Mouse (Mus musculus): Measurements from ENCODE around the gene Sp7. TPM values are rescaled to one million over a fixed set of nuclear protein-coding genes. Genes with fewer than 3 reads are reported as not detected.

The Sp7 gene
- 35.4 and 35.8 TPM in 2 replicates for polyA plus RNA-seq (2015; fragmentation: Nextera tagmentation; extraction: Ambion mirVana)

DNA sequence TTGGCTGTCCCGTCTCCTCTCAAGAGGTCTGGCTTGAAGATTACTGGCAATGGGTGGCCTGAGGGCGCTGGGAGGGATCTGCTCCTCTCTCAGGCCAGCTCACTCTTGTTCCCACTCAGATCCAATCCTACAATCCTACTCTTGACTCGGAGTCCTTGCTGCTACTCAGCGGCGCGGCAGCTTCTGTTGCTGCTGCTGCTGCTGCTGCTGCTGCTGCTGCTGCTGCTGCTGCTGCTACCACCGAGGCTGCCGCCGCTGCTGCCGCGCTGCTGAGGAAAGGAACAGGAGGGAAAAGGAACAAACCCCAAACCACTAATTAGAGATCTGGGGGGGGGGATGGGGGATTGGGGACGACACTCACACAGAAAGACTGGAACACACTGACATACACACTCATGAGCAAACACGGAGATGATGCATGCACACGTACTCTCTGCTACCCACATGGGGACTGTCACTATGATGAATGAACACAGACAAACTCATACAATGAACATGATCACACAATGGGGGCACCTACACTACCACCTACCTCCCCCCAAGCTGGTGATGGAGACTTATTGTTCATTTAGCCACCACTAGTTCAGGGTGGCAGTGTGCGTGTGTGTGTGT is at the start of gene Sp7:
Gene Sp7, minus strand, starts transcription at position 450 of the 612 bp plus-strand sequence.
- peak within 1 kb of the TSS; percentile 49 for H3K4me2 ChIP-seq (replicated peaks)
- 5% methylated on average over 13 of the region's 15 CpGs for WGBS
- no peaks in the 10 kb centered on the region for H3K36me3 ChIP-seq
- peak within 1 kb of the TSS; percentile 46 for H3K9ac ChIP-seq
- peak within 1 kb of the TSS; percentile 66 for H3K27ac ChIP-seq (replicated peaks)
- 0 out of 2 replicates have a peak, but pooled peaks cover 11% of the 10 kb centered on the region for H3K27me3 ChIP-seq
- no peak for ATAC-seq (ENCODE audit: insufficient number of reproducible peaks, low FRiP score, low TSS enrichment, low read depth)
- H3K4me1 ChIP-seq, result peaks cover 38% of the 10 kb centered on the region
- peak within 1 kb of the TSS; percentile 40 for H3K4me3 ChIP-seq (replicated peaks)
- no peaks in the 10 kb centered on the region for H3K9me3 ChIP-seq (replicated peaks)

GRCm38 (mm10) chr15:102413687-102414086 is 46.7 kb upstream of the Sp7 start:
- Histone ChIP-seq H3K4me3 (replicated peaks) (no peak overlapping the region), H3K36me3 (peaks cover 47% of the 10 kb centered on the region), H3K4me2 (replicated peaks) (no peak overlapping the region), H3K4me1 (peaks cover 29% of the 10 kb centered on the region), H3K27ac (replicated peaks) (no peak overlapping the region), H3K9me3 (replicated peaks) (no peaks in the 10 kb centered on the region), H3K27me3 (no peaks in the 10 kb centered on the region), H3K9ac (no peak overlapping the region)
- ATAC-seq (ENCODE audit: insufficient number of reproducible peaks, low FRiP score, low TSS enrichment, low read depth), result no peak

- Histone ChIP-seq H3K9ac (no peak overlapping the region), H3K9me3 (replicated peaks) (no peaks in the 10 kb centered on the region), H3K4me1 (peaks cover 47% of the 10 kb centered on the region), H3K36me3 (peaks cover 57% of the 10 kb centered on the region), H3K4me3 (replicated peaks) (no peak overlapping the region), H3K27ac (replicated peaks) (no peak overlapping the region), H3K4me2 (replicated peaks) (no peak overlapping the region; the same call in 1 of the 2 replicates), H3K27me3 (no peaks in the 10 kb centered on the region)
- 95% methylated on average over 1 of the region's 1 CpGs for WGBS
- ATAC-seq (ENCODE audit: insufficient number of reproducible peaks, low FRiP score, low TSS enrichment, low read depth), result no peak
These were observed 44.1 kb upstream of the Sp7 start for GRCm38 (mm10) chr15:102411077-102411476.

DNA sequence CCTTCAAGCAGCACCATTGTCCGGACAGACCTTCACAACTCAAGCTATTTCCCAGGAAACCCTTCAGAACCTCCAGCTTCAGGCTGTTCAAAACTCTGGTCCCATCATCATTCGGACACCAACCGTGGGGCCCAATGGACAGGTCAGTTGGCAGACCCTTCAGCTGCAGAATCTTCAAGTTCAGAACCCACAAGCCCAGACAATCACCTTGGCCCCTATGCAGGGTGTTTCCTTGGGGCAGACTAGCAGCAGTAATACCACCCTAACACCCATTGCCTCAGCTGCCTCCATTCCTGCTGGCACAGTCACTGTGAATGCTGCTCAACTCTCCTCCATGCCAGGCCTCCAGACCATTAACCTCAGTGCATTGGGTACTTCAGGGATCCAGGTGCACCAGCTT is 42.3 kb upstream of the Sp7 start:
- Histone ChIP-seq H3K9me3 (replicated peaks) (no peaks in the 10 kb centered on the region), H3K27ac (replicated peaks) (no peak overlapping the region), H3K9ac (no peak overlapping the region), H3K27me3 (no peaks in the 10 kb centered on the region), H3K36me3 (peaks cover 49% of the 10 kb centered on the region), H3K4me1 (peaks cover 52% of the 10 kb centered on the region), H3K4me3 (replicated peaks) (no peak overlapping the region), H3K4me2 (replicated peaks) (peak overlapping the region; percentile 27)
- no peak for ATAC-seq (ENCODE audit: insufficient number of reproducible peaks, low FRiP score, low TSS enrichment, low read depth)
- 92% methylated on average over 3 of the region's 3 CpGs for WGBS

- no peak for ATAC-seq (ENCODE audit: insufficient number of reproducible peaks, low FRiP score, low TSS enrichment, low read depth)
- Histone ChIP-seq H3K4me1 (peaks cover 52% of the 10 kb centered on the region), H3K9ac (no peak overlapping the region), H3K4me3 (replicated peaks) (no peak overlapping the region), H3K9me3 (replicated peaks) (no peaks in the 10 kb centered on the region), H3K27me3 (no peaks in the 10 kb centered on the region), H3K36me3 (peaks cover 46% of the 10 kb centered on the region), H3K4me2 (replicated peaks) (no peak overlapping the region), H3K27ac (replicated peaks) (no peak overlapping the region)
- WGBS, result 71% methylated on average over 2 of the region's 2 CpGs
These were observed 41.7 kb upstream of the Sp7 start for GRCm38 (mm10) chr15:102408558-102409130.

GRCm38 (mm10) chr15:102407681-102408557 is 40.9 kb upstream of the Sp7 start:
- H3K36me3 ChIP-seq, result peaks cover 43% of the 10 kb centered on the region
- WGBS, result 90% methylated on average over 10 of the region's 10 CpGs
- H3K9me3 ChIP-seq (replicated peaks), result no peaks in the 10 kb centered on the region
- no peak overlapping the region for H3K9ac ChIP-seq
- H3K4me2 ChIP-seq (replicated peaks), result peak overlapping the region; percentile 4; the same call in 1 of the 2 replicates
- H3K27ac ChIP-seq (replicated peaks), result no peak overlapping the region
- H3K27me3 ChIP-seq, result no peaks in the 10 kb centered on the region
- H3K4me3 ChIP-seq (replicated peaks), result no peak overlapping the region
- no peak for ATAC-seq (ENCODE audit: insufficient number of reproducible peaks, low FRiP score, low TSS enrichment, low read depth)
- peaks cover 50% of the 10 kb centered on the region for H3K4me1 ChIP-seq

- H3K9me3 ChIP-seq (replicated peaks), result no peaks in the 10 kb centered on the region
- H3K27me3 ChIP-seq, result no peaks in the 10 kb centered on the region
- H3K4me1 ChIP-seq, result peaks cover 50% of the 10 kb centered on the region
- H3K4me3 ChIP-seq (replicated peaks), result peak overlapping the region; percentile 59
- no peak for ATAC-seq (ENCODE audit: insufficient number of reproducible peaks, low FRiP score, low TSS enrichment, low read depth)
- H3K36me3 ChIP-seq, result peaks cover 37% of the 10 kb centered on the region
- H3K9ac ChIP-seq, result no peak overlapping the region; the same call in 1 of the 2 replicates
- WGBS, result 11% methylated on average over 3 of the region's 3 CpGs
- H3K4me2 ChIP-seq (replicated peaks), result peak overlapping the region; percentile 40
- peak overlapping the region; percentile 96 for H3K27ac ChIP-seq (replicated peaks)
These were observed 40.1 kb upstream of the Sp7 start for GRCm38 (mm10) chr15:102406912-102407580.

GRCm38 (mm10) chr15:102406196-102406911 is 39.4 kb upstream of the Sp7 start:
- under 1% methylated on average over 50 of the region's 69 CpGs for WGBS
- Histone ChIP-seq H3K27ac (replicated peaks) (peak overlapping the region; percentile 96), H3K4me3 (replicated peaks) (peak overlapping the region; percentile 59), H3K36me3 (peaks cover 33% of the 10 kb centered on the region), H3K27me3 (no peaks in the 10 kb centered on the region), H3K4me1 (peaks cover 45% of the 10 kb centered on the region), H3K4me2 (replicated peaks) (peak overlapping the region; percentile 40), H3K9me3 (replicated peaks) (no peaks in the 10 kb centered on the region), H3K9ac (peak overlapping the region; percentile 60)
- peak; percentile 37 for ATAC-seq (ENCODE audit: insufficient number of reproducible peaks, low FRiP score, low TSS enrichment, low read depth)

- peak within 1 kb of the TSS; percentile 59 for H3K4me3 ChIP-seq (replicated peaks)
- H3K27ac ChIP-seq (replicated peaks), result peak within 1 kb of the TSS; percentile 100
- ATAC-seq (ENCODE audit: insufficient number of reproducible peaks, low FRiP score, low TSS enrichment, low read depth), result peak; percentile 97
- H3K4me2 ChIP-seq (replicated peaks), result peak within 1 kb of the TSS; percentile 60
- peaks cover 31% of the 10 kb centered on the region for H3K36me3 ChIP-seq
- H3K9me3 ChIP-seq (replicated peaks), result no peaks in the 10 kb centered on the region
- peak within 1 kb of the TSS; percentile 66 for H3K9ac ChIP-seq
- under 1% methylated on average over 38 of the region's 38 CpGs for WGBS
- H3K27me3 ChIP-seq, result no peaks in the 10 kb centered on the region
- peaks cover 42% of the 10 kb centered on the region for H3K4me1 ChIP-seq
These were observed 38.7 kb upstream of the Sp7 start, which contains the start of gene Sp1 for GRCm38 (mm10) chr15:102405489-102406195. Gene Sp1, plus strand, starts transcription at chr15:102406143.
